Mouse (Mus musculus) brain, embryonic 14.5 days (tissue): ENCODE measurements around the gene Mboat2.
A peak's percentile ranks its signal among the peaks of the same experiment; 100 is the strongest.

ENCODE experiments used
- CTCF ChIP-seq: fragments of 200-500 bp; IDR thresholded peaks from 2 replicates; pipeline ENCODE4 v1.5.1; 2012; ENCODE audit warnings: inconsistent platforms, mild to moderate bottlenecking, moderate library complexity, borderline replicate concordance; ENCODE audit not compliant: insufficient read depth, insufficient read length; ENCODE audit errors: extremely low read depth
- POLR2A ChIP-seq: fragments of 200-500 bp; IDR thresholded peaks from 2 replicates; pipeline ENCODE4 v1.6.1; 2012; ENCODE audit warnings: mild to moderate bottlenecking, inconsistent platforms, borderline replicate concordance; ENCODE audit not compliant: poor library complexity, insufficient read depth, insufficient read length, severe bottlenecking; ENCODE audit errors: extremely low read depth

DNA sequence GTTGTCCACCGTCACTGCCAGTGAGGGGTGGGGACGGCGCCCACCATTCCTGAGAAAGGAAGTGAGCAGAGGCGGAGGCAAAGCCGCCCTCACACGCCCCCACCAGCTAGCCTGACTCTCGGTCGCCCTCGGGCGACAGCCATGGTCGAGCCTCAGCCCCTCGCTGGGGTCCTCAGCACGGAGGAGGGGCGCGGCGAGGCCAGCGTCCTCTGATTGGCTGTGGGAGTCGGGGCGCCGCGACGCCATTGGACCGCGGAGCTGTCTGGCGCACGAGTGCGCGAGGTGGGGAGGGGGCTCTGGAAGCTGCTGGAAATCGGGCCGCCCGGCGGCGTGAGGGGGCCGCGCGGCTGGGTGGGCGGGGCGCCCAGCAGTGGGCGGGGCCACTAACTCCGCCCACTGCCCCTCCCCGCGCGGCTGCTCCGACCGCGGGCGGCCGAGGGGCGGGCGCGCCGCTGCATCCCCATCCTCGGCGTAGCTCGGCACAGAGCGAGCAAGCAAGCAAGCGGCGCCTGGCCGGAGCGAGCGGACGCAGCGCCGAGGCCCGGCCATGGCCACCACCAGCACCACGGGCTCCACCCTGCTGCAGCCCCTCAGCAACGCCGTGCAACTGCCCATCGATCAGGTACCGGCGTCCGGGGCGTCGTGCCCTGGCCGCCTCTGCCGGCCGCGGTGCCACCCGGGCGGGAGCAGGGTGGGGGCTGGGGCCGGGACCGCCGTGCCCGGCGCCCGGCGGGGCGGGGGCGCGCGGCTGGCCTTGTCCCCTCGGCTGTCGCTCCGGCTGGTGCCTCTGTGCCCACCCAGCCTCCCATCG, 679 bp downstream of the Mboat2 start:
- TF ChIP-seq POLR2A = peak; percentile 84
- TF ChIP-seq CTCF = peak; percentile 44; the same call in 1 of the 2 replicates
